Mouse (Mus musculus): ENCODE measurements around the gene Ptpn6.
"Not testable (repeated sequence)": the region's sequence is repeated elsewhere in the genome, so short reads cannot be mapped to it uniquely, and the experiment has no call there.

Ptpn6 gene

DNA sequence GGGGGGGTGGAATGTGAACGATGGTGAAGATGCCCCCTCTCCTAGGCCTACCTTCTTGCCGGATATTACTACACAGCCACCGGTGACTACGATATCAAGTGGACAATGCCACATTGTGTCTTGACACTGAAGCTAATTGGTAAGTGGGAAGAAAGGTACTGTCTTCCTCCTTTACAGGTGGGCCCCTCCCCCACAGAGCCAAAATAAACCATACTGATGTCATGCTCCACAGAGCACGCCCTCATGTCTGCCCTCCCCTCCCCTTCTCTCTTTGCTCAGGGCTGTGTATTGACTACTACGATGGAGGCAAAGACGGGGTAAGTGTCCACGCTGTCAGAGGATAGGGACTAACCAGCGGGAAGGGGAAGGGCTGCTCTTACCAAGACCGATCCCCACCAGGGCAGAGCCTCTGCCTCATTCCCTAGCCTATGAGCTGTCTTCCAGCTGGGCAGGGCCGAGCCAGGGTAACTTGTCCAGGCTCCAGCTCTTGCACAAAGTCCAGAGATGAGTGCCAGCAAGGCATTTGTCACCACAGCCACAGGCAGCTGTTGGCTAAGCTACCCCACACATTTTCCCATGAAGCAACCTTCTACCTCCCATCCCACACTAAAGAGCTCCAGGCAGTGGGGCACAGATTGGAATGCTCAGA, 38.4 kb downstream of the Ptpn6 start:
- DNase-seq (ENCODE audit: low spot score in 2 of 2): peak in 1 of 2 experiments; percentile 32

DNA sequence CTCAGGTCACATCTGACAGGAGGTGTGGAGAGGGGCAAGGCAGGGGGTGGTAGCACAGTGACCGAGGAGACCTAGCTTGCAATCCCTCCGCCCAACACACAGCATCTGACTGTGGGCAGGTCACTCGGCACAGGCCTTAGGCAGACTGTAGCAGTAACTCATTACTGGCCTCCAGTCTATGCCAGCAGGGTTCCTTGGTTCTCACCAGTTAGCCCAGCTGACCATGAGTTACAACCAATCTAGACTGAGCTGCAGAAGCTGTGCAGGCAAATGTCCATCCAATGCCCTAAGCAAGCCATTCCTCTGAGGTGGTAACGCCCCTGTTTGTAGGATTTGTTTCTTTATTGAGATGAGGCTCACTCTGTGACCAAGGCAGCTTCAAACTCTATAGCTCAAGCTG, 39.1 kb downstream of the Ptpn6 start:
- DNase-seq (ENCODE audit: low spot score in 2 of 2): no peak

DNA sequence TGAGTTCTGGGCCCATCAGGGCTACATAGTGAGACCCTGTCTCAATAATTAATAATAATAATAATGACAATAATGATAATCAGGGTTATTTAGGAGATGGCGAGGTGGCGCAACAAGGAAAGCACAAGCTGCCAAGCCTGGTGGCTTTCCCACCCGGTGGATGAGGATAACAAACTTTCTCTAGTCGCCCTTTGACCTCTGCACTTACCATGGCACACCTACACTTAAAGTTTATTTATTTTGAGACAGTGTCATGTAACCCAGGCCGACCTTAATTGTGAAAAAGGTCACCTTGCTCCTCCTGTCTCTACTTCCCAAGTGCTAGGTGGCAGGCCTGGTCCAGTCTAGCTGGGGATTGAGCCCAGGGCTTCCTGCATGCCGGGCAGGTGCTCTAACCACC, 39.8 kb downstream of the Ptpn6 start:
- no peak for DNase-seq (ENCODE audit: low spot score in 2 of 2)

DNA sequence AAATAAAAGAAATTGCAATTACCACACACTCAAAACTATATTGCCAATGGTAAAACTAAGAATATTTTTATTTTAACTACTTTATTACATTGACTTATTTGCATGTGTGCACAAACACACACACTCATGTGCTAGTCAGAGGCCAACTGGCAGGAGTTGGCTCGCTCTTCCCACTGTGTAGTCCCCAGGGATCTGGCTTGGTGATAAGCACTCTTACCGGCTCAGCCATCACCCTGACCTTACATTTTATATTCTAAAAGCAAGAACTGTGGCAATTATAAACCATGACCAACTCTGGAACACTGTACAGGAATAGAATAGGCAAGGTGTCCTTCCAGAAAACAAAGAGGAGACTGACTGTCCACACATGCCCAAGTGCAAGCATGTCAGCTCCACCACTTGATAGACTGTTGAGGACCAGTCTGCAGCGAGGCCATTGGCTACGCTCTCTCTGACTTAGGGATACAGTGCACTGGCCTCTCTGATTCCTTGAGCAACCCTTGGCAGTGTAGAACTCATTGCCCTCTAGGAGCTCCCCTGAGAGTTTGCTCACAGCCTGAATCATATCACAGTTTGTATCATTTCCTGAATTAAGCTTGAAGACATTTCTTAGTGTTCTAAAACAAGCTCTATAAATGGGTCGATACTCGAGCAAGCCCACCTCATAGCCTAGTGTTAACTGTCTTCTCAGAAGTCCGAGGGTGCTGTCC, 41.9 kb downstream of the Ptpn6 start:
- DNase-seq (ENCODE audit: low spot score in 2 of 2): no peak

DNA sequence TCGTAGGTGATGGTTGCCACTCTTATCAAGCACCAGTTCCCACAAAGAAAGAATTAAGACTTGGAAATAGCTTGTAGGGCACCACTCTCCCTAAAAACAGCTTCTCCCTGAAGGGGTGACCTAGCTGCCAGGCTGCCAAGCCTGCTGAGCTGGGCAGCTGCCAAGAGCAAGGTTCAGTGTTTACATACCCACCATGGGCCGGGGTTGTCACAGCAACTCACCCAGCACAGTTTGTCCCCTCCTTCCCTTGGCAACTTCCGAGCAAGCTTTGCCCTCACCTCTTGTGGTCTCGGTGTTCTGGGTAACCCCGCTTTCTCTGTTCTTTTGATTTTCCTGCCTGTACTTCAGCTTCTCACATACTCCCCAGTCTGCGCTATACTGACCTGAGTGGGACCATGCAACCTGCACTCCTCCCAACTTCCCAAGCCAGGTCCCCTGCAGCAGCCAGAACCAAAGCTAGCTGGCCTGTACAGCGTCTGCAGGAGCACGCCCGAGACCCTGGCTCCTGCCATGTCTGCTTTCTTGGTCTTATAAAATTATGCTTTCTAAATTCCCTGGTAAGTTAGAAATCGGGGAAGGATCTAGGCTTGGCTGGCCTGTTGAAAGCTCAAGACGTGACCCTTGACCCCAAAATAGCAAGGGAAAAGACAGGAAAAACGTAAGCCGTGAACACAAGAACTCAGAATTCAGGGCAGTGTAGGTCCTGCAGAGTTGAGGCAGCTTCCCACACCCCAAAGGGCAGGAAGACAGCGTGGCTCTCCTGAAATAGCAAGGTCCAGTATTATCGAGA, 44.2 kb downstream of the Ptpn6 start:
- peak in 1 of 2 experiments; percentile 45 for DNase-seq (ENCODE audit: low spot score in 2 of 2)

DNA sequence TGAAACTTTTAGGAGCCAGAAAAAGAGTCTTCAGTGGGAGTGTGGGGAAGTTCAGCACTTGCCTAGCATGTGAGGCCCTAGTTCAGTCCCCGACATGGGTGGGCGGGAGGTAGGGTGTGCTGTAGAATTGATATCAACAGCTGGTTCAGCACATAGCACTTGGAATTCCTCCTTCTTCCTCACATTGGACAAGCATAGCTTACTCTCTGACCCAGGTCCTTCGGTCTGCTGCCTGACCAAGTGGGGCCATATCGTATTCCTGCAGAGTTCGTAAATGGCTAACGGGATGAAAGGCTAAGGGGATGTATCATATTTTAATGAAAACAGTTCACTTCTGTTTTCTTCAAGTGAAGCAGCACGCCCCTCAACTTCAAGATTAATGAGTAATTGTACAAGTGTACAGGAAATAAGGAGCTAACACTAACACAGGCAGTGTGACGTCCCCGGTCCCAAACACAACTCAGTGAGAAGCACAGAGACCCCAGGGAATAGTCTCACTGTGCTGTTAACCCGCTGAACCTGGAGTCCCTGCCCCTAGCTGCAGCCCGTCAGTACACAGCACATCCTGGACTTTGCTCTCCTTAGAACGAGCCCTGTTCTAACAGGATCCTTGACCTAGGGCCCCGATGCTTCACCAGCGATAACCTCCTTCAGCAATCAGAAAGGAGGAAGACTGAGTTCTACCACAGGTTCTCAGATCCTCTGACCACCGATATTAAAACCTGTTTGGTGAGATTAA, 45.1 kb downstream of the Ptpn6 start:
- DNase-seq (ENCODE audit: low spot score in 2 of 2): no peak

DNA sequence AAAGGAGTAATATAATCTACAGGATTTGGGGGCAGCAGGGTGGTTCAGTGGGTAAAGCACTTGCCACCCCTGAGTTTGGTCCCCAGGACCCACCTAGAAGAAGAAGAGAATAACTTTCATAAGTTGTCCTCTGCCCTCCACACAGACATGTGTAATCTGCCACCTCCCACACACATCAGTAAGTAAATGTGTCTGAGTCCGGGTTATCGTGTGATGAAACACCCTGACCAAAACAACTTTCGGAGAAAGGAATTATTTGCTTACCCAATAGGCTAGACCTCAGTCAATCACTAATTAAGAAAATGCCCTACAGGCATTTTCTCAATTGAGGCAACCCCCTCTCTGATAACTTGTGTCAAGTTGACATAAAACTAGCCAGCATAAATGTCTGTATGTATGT, 48.0 kb downstream of the Ptpn6 start:
- no peak for DNase-seq (ENCODE audit: low spot score in 2 of 2)

DNA sequence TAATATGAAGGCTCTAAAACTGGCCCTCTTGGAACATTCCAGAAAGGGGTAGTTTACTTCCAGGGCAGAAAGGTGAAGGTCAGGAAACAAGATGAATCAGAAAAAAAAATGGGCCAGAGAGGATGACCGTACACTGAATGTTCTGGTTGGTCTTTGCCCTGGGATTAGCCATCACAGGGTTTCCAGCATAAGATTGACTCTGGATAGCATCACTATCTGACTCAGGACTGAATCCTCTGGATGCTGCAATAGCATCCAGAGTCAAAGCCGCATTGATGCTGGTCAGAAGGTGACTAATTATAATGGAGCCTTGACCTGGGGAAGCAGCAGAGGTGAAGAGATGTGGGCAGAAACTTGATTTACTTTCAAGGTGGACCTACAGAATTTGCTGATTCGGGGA, 49.5 kb downstream of the Ptpn6 start:
- no peak for DNase-seq (ENCODE audit: low spot score in 2 of 2)

DNA sequence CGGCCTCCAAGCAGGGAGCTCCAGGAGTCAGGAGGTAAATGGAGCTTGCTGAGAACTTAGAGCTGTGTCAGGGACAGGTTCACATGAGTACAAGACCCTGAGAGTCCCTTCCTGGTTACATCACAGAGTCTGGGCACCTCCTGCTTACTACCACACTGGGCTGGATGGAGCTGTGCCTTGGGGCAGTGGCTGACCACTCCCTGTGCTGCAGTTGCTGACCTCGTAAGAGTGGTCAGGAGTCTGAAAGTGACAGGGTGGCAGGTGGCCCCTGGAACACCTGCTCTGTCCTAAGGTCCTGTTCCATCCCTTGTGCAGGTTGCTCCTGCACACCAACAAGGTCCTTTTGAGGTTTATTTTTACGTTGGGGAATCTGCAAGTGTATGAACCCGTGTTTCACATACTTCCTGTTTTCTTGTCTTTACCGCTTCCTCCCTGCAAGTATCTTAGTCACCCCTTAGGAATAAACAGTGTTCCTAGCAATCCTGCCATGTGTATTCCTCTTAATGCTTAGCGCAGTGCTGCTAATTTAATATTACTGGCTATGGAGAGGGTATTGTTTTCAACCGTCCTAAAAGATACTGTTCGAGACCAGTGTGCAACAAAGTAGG, 50.3 kb downstream of the Ptpn6 start:
- no peak for DNase-seq (ENCODE audit: low spot score in 2 of 2)

DNA sequence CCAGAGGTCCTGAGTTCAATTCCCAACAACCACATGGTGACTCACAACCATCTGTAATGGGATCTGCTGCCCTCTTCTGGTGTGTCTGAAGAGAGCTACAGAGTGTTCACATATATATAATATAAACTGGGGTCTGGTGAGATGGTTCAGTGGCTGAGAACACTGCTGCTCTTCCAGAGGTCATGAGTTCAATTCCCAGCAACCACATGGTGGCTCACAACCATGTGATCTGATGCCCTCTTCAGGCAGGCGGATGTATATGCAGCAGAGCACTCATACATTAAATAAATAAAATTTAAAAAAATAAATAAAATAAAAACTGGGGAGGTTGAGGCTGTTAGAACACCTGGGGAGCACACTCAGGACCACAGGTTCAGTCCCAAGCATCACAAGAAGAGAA, 51.9 kb downstream of the Ptpn6 start:
- DNase-seq (ENCODE audit: low spot score in 2 of 2): not testable (repeated sequence)

DNA sequence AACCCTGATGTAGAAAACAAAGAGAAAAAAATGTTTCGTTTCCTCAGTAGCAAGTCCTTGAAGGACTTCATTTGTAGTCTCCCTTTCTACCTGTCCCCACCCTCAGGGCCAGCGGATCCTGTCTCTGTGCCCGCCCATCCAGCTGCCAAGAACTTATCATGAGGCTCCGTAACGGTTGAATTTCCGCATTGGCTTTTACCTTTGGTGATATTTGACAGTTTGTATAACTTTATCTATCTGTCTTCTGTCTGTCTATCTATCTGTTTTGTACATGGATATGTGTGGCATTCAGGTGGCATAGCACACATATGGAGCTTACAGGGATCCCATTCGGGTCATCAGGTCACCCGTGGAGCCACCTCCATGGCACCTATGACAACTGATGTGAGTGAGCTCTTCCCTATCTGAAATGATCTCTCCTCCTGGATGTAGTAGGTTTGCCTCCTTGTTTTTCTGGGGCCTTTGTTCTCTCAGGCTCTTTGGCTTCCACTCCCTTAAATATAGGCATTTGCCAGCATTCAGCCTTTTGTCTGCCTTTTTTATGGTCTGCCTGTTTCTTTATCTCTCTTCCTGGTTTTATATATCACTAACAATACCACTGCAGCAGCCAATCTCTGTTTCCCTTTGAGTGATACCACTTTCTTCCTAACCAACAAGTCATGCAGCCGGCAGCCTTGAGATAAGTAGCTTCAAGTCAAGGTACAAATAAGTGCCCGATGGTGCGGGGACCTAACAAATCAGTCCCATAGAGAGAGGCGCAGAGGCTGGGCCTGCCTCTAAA, 52.7 kb downstream of the Ptpn6 start:
- no peak for DNase-seq (ENCODE audit: low spot score in 2 of 2)

DNA sequence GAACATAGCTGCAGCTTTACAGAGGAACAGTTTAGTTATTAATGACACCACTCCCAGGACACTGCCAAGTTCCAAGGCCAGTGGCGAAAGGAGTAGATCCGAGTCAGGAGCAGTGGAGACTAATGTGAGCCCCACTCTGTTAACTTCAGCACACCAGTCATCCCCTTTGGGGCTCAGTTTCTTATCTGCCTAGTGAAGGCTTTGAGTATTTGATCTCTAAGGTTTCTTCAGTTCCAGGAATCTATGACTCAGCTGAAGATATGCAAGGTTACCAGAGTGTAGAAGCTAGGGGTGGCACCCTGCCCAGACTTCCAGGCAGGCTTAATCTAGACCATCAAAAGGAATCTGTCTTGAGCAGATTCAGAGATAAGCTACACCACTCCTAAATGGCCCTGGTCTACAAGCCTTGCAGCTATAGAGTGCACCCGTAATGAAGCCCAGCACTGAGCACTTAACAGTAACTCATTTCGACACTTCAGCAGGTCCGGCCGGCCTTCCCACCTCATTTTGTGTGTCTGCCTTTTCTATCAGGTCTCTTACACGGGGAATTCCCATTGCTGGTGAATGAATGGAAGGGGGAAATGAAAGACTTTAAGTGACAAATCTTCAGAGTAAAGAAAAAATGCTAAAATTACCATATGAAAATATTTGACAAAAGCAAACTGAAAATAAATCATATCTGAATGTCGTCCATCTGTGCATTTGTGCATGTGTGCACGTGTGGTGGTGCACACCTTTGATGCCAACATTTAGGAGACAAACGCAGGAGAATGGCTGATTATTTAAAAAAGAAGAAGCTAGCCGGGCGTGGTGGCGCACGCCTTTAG, 54.7 kb downstream of the Ptpn6 start:
- DNase-seq (ENCODE audit: low spot score in 2 of 2): no peak

DNA sequence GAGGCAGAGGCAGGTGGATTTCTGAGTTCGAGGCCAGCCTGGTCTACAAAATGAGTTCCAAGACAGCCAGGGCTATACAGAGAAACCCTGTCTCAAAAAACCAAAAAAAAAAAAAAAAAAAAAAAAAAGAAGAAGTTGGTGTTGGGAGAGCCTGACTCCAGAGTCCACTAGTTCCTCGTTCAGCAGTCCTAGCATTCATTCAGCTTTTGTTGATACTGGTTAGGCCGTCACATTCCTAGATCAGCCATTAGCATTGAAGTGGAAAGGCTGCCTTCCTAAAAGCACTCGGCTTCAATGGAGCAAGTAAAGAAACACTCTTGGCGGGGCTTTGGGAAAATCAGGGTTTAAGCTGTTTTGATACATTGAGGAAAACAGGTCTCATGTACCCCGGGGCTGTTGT, 56.2 kb downstream of the Ptpn6 start:
- not testable (repeated sequence) for DNase-seq (ENCODE audit: low spot score in 2 of 2)

DNA sequence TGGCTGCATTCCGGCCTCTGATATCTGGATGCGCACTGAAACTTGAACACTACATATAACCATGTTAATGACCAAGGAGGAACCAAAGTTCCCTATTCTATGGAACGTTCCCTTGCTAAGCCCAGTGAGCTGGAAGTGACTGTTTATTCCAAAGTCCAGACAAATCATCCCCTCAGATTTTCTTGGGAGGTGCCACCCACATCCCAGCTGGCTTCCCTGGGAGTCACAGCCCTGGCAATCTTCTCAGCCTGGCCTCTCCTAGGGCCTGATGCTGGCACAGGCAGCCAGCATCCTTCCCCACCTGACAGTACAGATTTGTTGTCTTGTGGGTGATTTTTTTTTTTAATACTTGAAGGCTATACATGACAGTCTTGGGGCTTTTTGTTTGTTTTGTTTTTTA, 59.0 kb downstream of the Ptpn6 start:
- no peak for DNase-seq (ENCODE audit: low spot score in 2 of 2)

DNA sequence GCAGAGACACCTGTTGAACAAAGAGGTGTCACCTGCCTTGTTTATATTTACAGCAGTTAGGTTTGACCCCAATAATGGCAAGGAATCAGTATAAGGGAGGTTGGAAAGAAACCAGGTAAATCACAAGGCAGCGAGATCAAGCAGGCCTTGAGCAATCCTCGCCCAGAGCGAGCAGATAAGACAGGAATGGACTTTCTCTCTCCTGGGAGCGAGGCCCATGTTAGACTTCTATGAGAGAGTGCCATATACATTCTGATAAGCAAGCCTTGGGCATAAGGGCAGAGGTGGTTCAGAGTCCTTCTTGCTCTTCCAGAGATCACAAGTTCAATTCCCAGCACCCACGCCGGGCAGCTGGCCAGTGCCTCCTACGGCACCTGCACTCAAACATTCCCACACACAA, 59.7 kb downstream of the Ptpn6 start:
- DNase-seq (ENCODE audit: low spot score in 2 of 2): no peak

DNA sequence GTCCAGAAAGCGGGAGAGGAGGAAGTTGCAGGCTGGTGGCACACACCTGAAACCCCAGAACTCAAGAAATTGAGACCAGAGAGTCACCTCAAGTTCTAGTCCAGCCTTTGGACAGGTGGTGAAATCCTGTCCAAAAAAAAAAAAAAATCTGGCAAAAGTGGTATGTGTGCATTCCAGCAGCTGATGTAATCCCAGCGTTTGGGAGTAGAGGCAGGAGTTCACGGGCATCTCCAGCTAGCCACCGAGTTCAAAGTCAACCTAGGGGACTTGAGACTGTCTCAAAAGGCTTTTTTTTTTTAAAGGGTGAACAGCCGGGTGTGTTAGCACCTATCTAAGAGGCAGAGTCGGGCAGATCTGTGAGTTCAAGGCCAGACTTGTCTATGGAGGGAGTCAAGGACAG, 62.3 kb downstream of the Ptpn6 start:
- no peak for DNase-seq (ENCODE audit: low spot score in 2 of 2)

DNA sequence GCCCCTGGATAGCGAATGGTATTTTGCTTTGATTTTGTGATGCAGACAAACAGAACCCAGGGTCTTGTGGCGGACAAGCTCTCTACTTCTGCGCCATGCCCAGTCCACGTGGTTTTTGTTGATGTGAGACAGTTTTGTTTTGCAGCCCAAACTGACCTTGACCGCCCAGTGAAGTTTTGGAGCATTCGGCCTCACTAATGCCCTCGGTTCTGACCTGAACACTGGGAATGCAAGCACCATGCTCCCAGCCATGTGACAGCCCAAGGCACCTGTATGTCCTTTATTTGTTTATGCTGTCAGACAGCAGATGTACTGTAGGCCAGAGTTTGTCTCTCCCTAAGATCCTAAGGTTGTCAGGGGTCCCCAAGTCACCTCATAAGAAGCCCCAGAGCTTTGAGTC, 63.9 kb downstream of the Ptpn6 start:
- no peak for DNase-seq (ENCODE audit: low spot score in 2 of 2)

DNA sequence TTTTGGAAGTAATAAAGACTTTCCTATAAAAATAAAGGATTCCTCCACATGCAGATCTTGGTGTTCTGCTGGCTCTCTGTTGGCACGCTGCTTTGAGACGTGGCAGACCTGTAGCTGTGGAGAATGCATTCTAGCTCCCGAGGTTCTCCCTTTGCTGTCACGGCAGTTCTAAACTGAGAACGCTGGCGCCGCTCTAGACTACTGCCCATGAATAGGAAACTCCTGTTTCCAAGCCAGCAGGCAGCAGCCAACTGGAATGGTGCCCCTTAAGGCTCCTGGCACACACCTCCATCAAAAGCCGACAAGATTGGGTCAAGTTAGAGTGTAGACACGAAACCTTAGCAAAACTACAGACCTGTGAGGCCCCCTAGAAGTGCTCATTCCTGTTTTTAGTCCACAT, 64.9 kb downstream of the Ptpn6 start:
- DNase-seq (ENCODE audit: low spot score in 2 of 2): no peak

DNA sequence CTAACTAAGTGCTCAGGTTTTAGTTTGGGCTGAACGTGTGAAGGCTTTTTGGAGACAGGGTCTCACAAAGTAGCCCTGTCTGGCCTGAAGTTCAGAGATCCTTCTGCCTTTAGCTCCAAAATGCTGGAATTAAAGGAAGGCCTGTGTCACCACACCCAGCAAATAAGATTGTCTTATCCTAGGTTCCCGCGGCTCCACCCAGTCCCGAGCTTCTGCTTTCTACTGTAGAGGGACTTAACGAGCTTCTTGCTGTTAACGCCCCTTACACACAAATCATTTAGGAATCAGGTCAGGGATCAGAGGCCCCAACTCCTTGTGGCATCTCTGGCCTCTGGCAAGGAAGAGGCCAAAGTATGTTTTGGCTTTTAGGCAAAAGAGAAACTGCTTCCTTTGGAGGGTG, 66.4 kb downstream of the Ptpn6 start:
- no peak for DNase-seq (ENCODE audit: low spot score in 2 of 2)

All from cerebellum, postnatal 4 days (tissue).